Mouse (Mus musculus) liver, adult (tissue): ENCODE measurements around the gene Hoxd10.

ENCODE experiments used
- GATA4 ChIP-seq: IDR thresholded peaks from 2 replicates; pipeline ENCODE4 v1.6.1; 2014; ENCODE audit warnings: mild to moderate bottlenecking, low read length; ENCODE audit not compliant: insufficient replicate concordance

The Hoxd10 gene

GRCm38 (mm10) chr2:74691022-74691951 lies at the start of gene Hoxd10:
Hoxd10 (plus strand) TSS chr2:74691924.
- TF ChIP-seq GATA4, result no peak

GRCm38 (mm10) chr2:74642431-74642830 lies 49.3 kb upstream of the Hoxd10 start:
- no peak for TF ChIP-seq GATA4

- TF ChIP-seq GATA4, result no peak
Observed at GRCm38 (mm10) chr2:74645631-74646030, 46.1 kb upstream of the Hoxd10 start.

GRCm38 (mm10) chr2:74647082-74647864 lies 44.5 kb upstream of the Hoxd10 start:
- no peak for TF ChIP-seq GATA4

- TF ChIP-seq GATA4, result no peak
Observed at GRCm38 (mm10) chr2:74652996-74653340, 38.8 kb upstream of the Hoxd10 start.

GRCm38 (mm10) chr2:74653781-74654535 lies 37.8 kb upstream of the Hoxd10 start:
- TF ChIP-seq GATA4, result no peak

- TF ChIP-seq GATA4, result no peak
Observed at GRCm38 (mm10) chr2:74654743-74655419, 36.8 kb upstream of the Hoxd10 start.

- no peak for TF ChIP-seq GATA4
Observed at GRCm38 (mm10) chr2:74655420-74655781, 36.3 kb upstream of the Hoxd10 start.

GRCm38 (mm10) chr2:74655821-74656631 lies 35.7 kb upstream of the Hoxd10 start:
- TF ChIP-seq GATA4, result no peak

GRCm38 (mm10) chr2:74656632-74657021 lies 35.1 kb upstream of the Hoxd10 start:
- no peak for TF ChIP-seq GATA4

GRCm38 (mm10) chr2:74657251-74658023 lies 34.3 kb upstream of the Hoxd10 start:
- no peak for TF ChIP-seq GATA4

GRCm38 (mm10) chr2:74658024-74658666 lies 33.6 kb upstream of the Hoxd10 start:
- TF ChIP-seq GATA4, result no peak

GRCm38 (mm10) chr2:74658667-74659371 lies 32.9 kb upstream of the Hoxd10 start:
- no peak for TF ChIP-seq GATA4
